Mouse (Mus musculus): ENCODE data around the gene Igfbp7. TPM values are rescaled to one million over a fixed set of nuclear protein-coding genes. Genes with fewer than 3 reads are reported as not detected.

Gene Igfbp7
- polyA plus RNA-seq (2015; fragmentation: Nextera tagmentation; extraction: Ambion mirVana) = 78.7 and 80.6 TPM in 2 replicates

DNA sequence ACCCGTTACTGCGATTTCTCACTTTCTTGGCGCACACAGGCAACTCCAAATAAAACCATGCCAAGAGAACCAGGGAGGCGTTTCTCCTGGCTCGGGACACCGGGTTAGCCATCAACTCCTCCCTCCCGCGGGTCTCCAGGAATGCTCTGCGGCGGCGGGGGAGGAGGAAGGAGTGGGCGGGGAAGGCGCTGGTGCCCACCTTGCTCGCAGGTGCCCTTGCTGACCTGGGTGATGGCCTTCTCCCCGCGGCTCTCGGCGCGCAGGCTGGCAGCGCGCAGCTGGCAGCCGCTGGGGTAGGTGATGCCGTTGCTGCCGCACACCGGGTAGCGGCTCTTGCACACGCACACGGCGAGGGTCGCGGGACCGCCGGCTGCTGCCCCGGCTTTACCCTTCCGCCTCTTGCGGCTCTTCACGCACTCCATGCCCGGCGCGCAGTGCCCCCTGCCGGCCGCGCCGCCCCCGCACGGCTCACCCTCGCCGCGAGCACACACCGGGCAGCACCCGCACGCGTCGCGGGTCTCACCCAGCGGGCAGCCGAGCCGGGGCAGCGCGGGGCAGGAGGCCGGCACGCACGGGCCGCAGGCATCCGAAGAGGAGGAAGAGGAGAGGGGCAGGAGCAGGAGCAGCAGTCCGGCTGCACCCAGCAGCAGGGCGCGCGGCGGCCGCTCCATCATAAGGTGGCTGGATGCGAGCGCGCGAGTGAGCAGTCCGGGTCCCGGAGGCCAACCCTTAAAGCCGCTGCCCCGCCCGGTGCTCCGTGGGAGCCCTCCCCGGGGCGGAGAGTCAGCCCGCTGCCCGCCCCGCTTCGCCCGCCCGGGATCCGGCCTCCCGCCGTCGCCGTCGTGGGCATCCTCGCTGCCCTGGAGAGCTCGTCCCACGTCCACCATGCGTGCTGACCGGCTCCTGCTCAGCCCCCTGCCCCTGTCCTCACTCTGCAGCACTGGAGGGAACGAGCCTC, at the start of gene Igfbp7:
Igfbp7 (minus strand) TSS at position 701 of the 958 bp plus-strand sequence.
- Histone ChIP-seq H3K36me3 (ENCODE audit: control insufficient read depth, insufficient read depth, low read length) (no peaks in the 10 kb centered on the region), H3K4me1 (ENCODE audit: control insufficient read depth, insufficient read depth, low read depth, low read length) (no peaks in the 10 kb centered on the region; the same call in 1 of the 2 replicates), H3K27ac (ENCODE audit: low read depth, low read length) (no peak within 1 kb of the TSS), H3K4me2 (ENCODE audit: low read length) (peak within 1 kb of the TSS; percentile 89), H3K9ac (ENCODE audit: low read depth, low read length) (peak within 1 kb of the TSS; percentile 70), H3K27me3 (replicated peaks; ENCODE audit: control insufficient read depth, insufficient read depth, low read length) (no peaks in the 10 kb centered on the region), H3K4me3 (ENCODE audit: low read length) (peak within 1 kb of the TSS; percentile 73), H3K9me3 (ENCODE audit: control insufficient read depth, low read length) (0 out of 2 replicates have a peak, but pooled peaks cover 2% of the 10 kb centered on the region)
- ATAC-seq = peak; percentile 94
- WGBS = 7% methylated on average over 71 of the region's 101 CpGs

GRCm38 (mm10) chr5:77452103-77452502, 44.3 kb upstream of the Igfbp7 start:
- WGBS = 78% methylated on average over 6 of the region's 6 CpGs
- Histone ChIP-seq H3K9ac (ENCODE audit: low read depth, low read length) (no peak overlapping the region), H3K4me2 (ENCODE audit: low read length) (no peak overlapping the region), H3K4me1 (ENCODE audit: control insufficient read depth, insufficient read depth, low read depth, low read length) (no peaks in the 10 kb centered on the region), H3K9me3 (ENCODE audit: control insufficient read depth, low read length) (peaks cover under 1% of the 10 kb centered on the region; the same call in 1 of the 2 replicates), H3K4me3 (ENCODE audit: low read length) (no peak overlapping the region), H3K27me3 (replicated peaks; ENCODE audit: control insufficient read depth, insufficient read depth, low read length) (no peaks in the 10 kb centered on the region), H3K27ac (ENCODE audit: low read depth, low read length) (no peak overlapping the region), H3K36me3 (ENCODE audit: control insufficient read depth, insufficient read depth, low read length) (no peaks in the 10 kb centered on the region)
- ATAC-seq = no peak

DNA sequence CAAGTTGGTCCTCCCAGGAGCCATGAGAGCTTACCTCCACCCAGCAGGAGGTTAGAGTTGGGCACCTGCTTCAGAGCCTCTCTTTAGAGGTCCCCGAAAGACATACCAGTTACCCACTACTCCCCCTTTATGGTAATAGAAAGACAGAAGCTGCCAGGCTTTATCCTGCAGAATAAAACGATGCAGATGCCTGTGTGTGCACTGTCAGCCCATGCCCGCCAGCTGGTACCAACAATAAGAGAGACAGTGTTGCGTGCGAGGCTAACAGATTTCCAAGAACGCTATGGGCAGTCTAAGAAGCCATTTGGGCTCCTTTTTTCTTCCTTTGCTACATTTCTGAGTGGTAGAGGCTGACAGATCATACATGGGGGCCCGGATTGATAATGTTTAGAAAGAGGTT, 41.7 kb upstream of the Igfbp7 start:
- H3K27ac ChIP-seq (ENCODE audit: low read depth, low read length) = no peak overlapping the region
- H3K4me2 ChIP-seq (ENCODE audit: low read length) = no peak overlapping the region
- H3K36me3 ChIP-seq (ENCODE audit: control insufficient read depth, insufficient read depth, low read length) = no peaks in the 10 kb centered on the region
- peaks cover 2% of the 10 kb centered on the region; the same call in 1 of the 2 replicates for H3K9me3 ChIP-seq (ENCODE audit: control insufficient read depth, low read length)
- no peak overlapping the region for H3K4me3 ChIP-seq (ENCODE audit: low read length)
- no peak for ATAC-seq
- H3K27me3 ChIP-seq (replicated peaks; ENCODE audit: control insufficient read depth, insufficient read depth, low read length) = no peaks in the 10 kb centered on the region
- no peak overlapping the region for H3K9ac ChIP-seq (ENCODE audit: low read depth, low read length)
- H3K4me1 ChIP-seq (ENCODE audit: control insufficient read depth, insufficient read depth, low read depth, low read length) = no peaks in the 10 kb centered on the region
- WGBS = 79% methylated on average over 7 of the region's 7 CpGs

- no peak overlapping the region for H3K9ac ChIP-seq (ENCODE audit: low read depth, low read length)
- 97% methylated on average over 4 of the region's 4 CpGs for WGBS
- H3K4me2 ChIP-seq (ENCODE audit: low read length) = no peak overlapping the region
- H3K36me3 ChIP-seq (ENCODE audit: control insufficient read depth, insufficient read depth, low read length) = no peaks in the 10 kb centered on the region
- H3K9me3 ChIP-seq (ENCODE audit: control insufficient read depth, low read length) = peaks cover 2% of the 10 kb centered on the region; the same call in 1 of the 2 replicates
- no peaks in the 10 kb centered on the region for H3K27me3 ChIP-seq (replicated peaks; ENCODE audit: control insufficient read depth, insufficient read depth, low read length)
- no peak for ATAC-seq
- no peak overlapping the region for H3K27ac ChIP-seq (ENCODE audit: low read depth, low read length)
- H3K4me1 ChIP-seq (ENCODE audit: control insufficient read depth, insufficient read depth, low read depth, low read length) = no peaks in the 10 kb centered on the region
- H3K4me3 ChIP-seq (ENCODE audit: low read length) = no peak overlapping the region
Measured at GRCm38 (mm10) chr5:77445431-77445830, 37.6 kb upstream of the Igfbp7 start.

GRCm38 (mm10) chr5:77443889-77444573, 36.2 kb upstream of the Igfbp7 start:
- Histone ChIP-seq H3K27ac (ENCODE audit: low read depth, low read length) (no peak overlapping the region), H3K4me3 (ENCODE audit: low read length) (no peak overlapping the region), H3K4me1 (ENCODE audit: control insufficient read depth, insufficient read depth, low read depth, low read length) (no peaks in the 10 kb centered on the region), H3K27me3 (replicated peaks; ENCODE audit: control insufficient read depth, insufficient read depth, low read length) (no peaks in the 10 kb centered on the region), H3K9me3 (ENCODE audit: control insufficient read depth, low read length) (peaks cover 2% of the 10 kb centered on the region; the same call in 1 of the 2 replicates), H3K36me3 (ENCODE audit: control insufficient read depth, insufficient read depth, low read length) (no peaks in the 10 kb centered on the region), H3K9ac (ENCODE audit: low read depth, low read length) (no peak overlapping the region), H3K4me2 (ENCODE audit: low read length) (no peak overlapping the region)
- ATAC-seq = no peak
- 65% methylated on average over 8 of the region's 8 CpGs for WGBS

- no peak for ATAC-seq
- WGBS = 58% methylated on average over 15 of the region's 15 CpGs
- Histone ChIP-seq H3K9me3 (ENCODE audit: control insufficient read depth, low read length) (peaks cover 2% of the 10 kb centered on the region; the same call in 1 of the 2 replicates), H3K27ac (ENCODE audit: low read depth, low read length) (no peak overlapping the region), H3K4me3 (ENCODE audit: low read length) (no peak overlapping the region), H3K4me2 (ENCODE audit: low read length) (no peak overlapping the region), H3K9ac (ENCODE audit: low read depth, low read length) (no peak overlapping the region), H3K4me1 (ENCODE audit: control insufficient read depth, insufficient read depth, low read depth, low read length) (no peaks in the 10 kb centered on the region), H3K27me3 (replicated peaks; ENCODE audit: control insufficient read depth, insufficient read depth, low read length) (no peaks in the 10 kb centered on the region), H3K36me3 (ENCODE audit: control insufficient read depth, insufficient read depth, low read length) (no peaks in the 10 kb centered on the region)
Measured at GRCm38 (mm10) chr5:77442856-77443623, 35.2 kb upstream of the Igfbp7 start.

GRCm38 (mm10) chr5:77436308-77436707, 28.5 kb upstream of the Igfbp7 start:
- no peak overlapping the region for H3K27ac ChIP-seq (ENCODE audit: low read depth, low read length)
- no peak for ATAC-seq
- H3K4me3 ChIP-seq (ENCODE audit: low read length) = no peak overlapping the region
- no peaks in the 10 kb centered on the region for H3K4me1 ChIP-seq (ENCODE audit: control insufficient read depth, insufficient read depth, low read depth, low read length)
- H3K36me3 ChIP-seq (ENCODE audit: control insufficient read depth, insufficient read depth, low read length) = no peaks in the 10 kb centered on the region
- H3K27me3 ChIP-seq (replicated peaks; ENCODE audit: control insufficient read depth, insufficient read depth, low read length) = no peaks in the 10 kb centered on the region
- 72% methylated on average over 4 of the region's 4 CpGs for WGBS
- no peaks in the 10 kb centered on the region for H3K9me3 ChIP-seq (ENCODE audit: control insufficient read depth, low read length)
- no peak overlapping the region for H3K9ac ChIP-seq (ENCODE audit: low read depth, low read length)
- H3K4me2 ChIP-seq (ENCODE audit: low read length) = no peak overlapping the region

- no peaks in the 10 kb centered on the region for H3K36me3 ChIP-seq (ENCODE audit: control insufficient read depth, insufficient read depth, low read length)
- H3K4me3 ChIP-seq (ENCODE audit: low read length) = no peak overlapping the region
- H3K27ac ChIP-seq (ENCODE audit: low read depth, low read length) = no peak overlapping the region
- 79% methylated on average over 11 of the region's 11 CpGs for WGBS
- H3K4me1 ChIP-seq (ENCODE audit: control insufficient read depth, insufficient read depth, low read depth, low read length) = no peaks in the 10 kb centered on the region
- no peaks in the 10 kb centered on the region for H3K9me3 ChIP-seq (ENCODE audit: control insufficient read depth, low read length)
- no peak overlapping the region for H3K4me2 ChIP-seq (ENCODE audit: low read length)
- no peaks in the 10 kb centered on the region for H3K27me3 ChIP-seq (replicated peaks; ENCODE audit: control insufficient read depth, insufficient read depth, low read length)
- ATAC-seq = no peak
- no peak overlapping the region for H3K9ac ChIP-seq (ENCODE audit: low read depth, low read length)
Measured at GRCm38 (mm10) chr5:77434060-77434459, 26.2 kb upstream of the Igfbp7 start.

Data from hindbrain, embryonic 16.5 days (tissue).